Mouse (Mus musculus) layer of hippocampus, adult 11-12 months (tissue): Measurements from ENCODE around the gene Tmem177.
A peak's percentile ranks its signal among the peaks of the same experiment; 100 is the strongest.

Experiments used
- DNase-seq: peaks from one replicate; pipeline ENCODE4 v3.0.0; 2022; ENCODE audit warnings: low spot score

Tmem177 gene

DNA sequence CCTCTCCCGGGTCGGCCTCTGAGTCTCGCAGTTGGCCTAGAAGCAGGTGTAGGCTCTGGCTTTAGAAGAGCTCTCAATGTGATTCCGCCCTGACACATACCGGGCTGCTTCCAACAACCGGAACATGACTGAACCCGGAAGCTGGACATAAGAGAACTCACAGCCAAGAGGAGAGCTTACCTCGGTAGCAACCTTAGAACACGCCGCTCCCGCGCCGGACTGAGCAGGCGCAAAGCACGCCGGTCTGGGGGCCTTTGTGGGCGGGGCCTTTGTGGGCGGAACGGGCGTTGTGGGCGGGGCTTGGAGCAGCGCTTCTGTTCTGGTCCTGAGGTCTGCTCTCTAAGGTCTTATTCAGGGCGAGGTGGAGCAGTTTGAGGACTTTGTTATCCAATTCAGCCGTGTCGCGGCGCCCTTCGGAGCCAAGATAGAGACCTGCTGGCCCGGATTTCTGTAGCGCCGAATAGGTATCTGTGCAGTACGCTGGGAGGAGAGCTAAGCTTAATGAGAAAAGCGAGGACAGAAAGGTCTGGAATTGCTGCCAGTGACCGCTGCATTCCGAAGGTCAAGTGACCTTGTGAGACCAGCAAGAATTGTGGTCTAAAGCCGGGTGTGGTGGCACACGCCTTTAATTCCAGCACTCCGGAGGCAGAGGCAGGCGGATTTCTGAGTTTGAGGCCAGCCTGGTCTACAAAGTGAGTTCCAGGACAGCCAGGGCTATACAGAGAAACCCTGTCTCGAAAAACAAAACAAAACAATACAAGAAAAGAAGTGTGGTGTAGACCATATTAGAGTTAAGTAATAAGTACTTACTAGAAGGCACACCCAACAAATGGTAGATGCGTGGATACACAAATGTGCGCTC lies at the start of gene Tmem177:
TSS of gene Tmem177 (minus strand) at position 256 of the 862 bp plus-strand sequence.
- DNase-seq = peak; percentile 89

DNA sequence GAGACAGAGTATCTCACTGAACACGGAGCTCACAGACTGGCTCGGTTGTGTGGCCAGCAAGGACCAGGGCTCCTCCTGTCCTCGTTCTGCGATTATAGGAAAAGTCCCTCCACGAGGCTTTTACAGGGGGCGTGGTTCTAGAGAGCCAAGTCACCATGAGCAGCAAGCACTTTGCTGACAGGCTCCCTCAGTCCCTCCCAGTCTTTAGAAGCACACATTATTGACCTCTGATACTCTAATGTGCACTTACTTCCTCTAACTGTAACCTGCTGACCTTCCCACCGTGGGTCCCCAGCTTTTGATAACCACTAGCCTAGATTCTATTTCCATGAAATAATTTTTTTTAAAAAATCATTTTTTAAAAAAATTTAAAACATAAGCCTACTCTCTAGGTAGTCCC lies 46.9 kb upstream of the Tmem177 start:
- no peak for DNase-seq

DNA sequence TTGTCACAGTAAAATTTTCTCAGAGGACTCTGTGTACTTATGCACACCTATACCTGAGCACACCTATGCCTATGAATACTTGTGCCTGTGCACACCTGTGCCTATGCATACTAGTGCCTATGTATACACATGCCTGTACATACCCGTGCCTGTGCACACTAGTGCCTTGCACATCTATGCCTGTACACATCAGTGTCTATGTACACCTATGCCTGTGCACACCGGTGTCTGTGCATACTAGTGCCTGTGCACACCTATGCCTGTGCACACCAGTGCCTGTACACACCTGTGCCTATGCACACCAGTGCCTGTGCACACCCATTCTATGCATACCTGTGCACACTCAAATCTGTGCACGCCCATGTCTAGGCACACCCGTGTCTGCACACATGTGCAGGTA lies 46.5 kb upstream of the Tmem177 start:
- no peak for DNase-seq

GRCm38 (mm10) chr1:119957716-119958222 lies 44.8 kb upstream of the Tmem177 start:
- DNase-seq = peak; percentile 16

DNA sequence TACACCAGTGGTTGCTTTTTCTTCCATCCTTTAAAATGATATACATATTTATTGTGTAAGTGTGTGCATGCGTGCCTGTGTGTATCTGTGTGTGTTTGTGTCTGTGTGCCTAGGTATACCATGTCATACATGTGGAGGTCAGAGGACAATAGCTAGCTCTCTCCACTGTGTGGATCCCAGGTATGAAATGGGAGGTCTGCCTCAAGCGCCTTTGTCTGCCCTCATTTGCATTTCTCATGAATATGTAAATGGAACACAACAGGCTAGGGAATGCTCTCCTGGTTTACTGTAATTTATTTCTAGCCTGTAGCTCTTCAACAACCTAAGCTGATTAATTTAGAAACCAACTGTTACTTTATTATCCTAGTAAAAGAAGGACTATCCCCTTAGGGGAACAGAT lies 41.7 kb upstream of the Tmem177 start:
- no peak for DNase-seq

- DNase-seq = no peak
These were observed 40.4 kb upstream of the Tmem177 start for GRCm38 (mm10) chr1:119953456-119953855.

GRCm38 (mm10) chr1:119950086-119950485 lies 37.1 kb upstream of the Tmem177 start:
- DNase-seq = no peak

- no peak for DNase-seq
These were observed 23.9 kb upstream of the Tmem177 start for GRCm38 (mm10) chr1:119936861-119937260.

DNA sequence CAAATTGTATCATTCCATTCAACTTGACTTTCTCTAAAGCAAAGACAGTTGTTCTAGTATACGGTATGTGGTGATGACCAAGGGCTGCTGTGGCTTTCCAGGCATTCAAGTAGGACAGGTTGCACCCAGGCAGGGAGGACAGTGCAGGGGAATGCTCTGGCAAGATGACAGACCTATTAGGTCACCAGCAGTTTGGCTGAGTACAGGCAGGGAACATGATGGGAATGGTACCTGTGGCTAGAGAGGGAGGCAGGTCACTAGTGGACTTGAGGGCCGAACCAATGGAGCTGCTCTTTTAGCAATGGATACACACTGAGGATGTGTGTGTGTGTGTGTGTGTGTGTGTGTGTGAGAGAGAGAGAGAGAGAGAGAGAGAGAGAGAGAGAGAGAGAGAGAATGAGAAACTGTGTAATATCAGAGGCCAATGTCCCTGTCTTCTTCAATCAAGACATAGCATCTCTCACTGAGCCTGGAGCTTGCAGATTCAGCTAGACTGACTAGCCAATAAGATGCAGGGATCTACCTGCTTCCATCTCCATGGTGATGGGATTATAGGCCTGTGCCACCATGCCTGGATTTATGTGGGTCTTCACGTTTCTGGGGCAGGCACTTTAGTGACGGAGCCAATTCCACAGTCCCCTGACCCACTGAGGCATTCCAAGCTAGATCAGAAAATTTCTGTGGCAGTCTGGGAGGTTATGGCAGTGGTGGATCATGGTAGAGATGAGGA lies 18.6 kb upstream of the Tmem177 start:
- no peak for DNase-seq

- DNase-seq = peak; percentile 39
These were observed 16.7 kb upstream of the Tmem177 start for GRCm38 (mm10) chr1:119929715-119930114.

DNA sequence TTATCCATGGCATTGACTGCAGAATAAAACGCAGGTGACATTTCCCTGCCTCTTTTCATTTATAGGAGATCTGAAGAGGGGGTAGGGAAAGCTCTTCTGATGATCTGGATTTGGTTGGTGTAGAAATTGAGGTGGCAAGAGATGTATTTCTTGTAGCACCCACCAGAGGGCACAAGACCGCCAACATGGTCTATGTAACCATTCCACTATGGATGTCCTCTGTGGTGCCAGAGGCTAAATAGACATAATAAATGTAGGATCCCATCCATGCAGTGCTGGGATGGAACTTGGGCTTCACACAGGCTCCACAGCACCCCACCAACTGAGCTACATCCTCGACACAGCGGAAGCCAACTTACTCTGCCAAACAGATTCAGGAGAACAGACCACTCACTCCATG lies 6.3 kb upstream of the Tmem177 start:
- DNase-seq = peak; percentile 31

DNA sequence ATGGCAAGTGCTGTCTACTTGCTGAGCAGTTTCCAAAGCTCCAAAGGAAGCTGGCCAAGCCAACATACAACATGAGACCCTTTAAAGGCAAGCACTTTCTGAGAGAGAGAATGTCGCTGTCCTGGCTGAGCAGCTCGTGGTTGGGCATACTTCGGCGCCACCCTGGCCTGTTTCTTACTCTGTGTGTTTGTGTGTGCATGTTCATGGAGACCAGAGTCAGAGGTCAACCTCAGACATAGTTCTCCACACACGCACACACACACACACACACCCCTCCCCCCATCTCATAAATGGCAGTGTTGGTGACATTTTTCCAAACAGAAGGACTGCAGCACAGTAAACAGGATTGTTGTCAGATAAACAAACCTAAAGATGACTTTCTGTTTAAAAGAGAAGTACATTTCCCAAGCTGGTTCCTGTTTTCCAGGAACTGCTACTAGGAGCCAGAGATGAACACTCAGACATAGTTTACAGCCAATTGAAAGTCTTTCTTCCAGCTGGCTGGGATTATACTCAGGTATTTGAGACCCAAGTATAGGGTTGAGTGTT lies 3.9 kb upstream of the Tmem177 start:
- no peak for DNase-seq

DNA sequence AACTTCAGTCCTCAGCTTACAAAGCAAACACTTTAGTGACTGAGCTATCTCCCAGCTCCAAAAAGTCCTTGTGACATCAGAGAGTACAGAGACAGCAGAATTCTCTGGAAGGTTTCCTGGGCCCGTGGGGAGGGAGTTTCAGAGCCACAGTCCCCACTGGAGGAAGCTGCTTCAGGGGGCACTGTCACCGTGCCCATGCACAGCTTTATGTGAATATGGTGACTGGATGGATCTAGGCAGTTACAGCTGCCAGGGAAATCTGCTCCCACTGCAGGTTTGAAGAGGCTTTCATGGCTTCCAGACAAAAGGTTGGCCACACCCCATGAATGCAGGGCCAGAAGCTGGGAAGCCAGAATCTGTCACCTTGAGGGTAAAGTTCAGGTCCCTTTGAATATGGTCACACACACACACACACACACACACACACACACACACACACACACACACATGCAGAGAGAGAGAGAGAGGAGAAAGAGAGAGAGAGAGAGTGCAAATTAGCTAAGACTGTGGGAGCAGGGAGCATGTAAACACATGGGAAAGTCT lies 5.7 kb downstream of the Tmem177 start:
- no peak for DNase-seq

GRCm38 (mm10) chr1:119903231-119903620 lies 9.8 kb downstream of the Tmem177 start:
- DNase-seq = no peak

DNA sequence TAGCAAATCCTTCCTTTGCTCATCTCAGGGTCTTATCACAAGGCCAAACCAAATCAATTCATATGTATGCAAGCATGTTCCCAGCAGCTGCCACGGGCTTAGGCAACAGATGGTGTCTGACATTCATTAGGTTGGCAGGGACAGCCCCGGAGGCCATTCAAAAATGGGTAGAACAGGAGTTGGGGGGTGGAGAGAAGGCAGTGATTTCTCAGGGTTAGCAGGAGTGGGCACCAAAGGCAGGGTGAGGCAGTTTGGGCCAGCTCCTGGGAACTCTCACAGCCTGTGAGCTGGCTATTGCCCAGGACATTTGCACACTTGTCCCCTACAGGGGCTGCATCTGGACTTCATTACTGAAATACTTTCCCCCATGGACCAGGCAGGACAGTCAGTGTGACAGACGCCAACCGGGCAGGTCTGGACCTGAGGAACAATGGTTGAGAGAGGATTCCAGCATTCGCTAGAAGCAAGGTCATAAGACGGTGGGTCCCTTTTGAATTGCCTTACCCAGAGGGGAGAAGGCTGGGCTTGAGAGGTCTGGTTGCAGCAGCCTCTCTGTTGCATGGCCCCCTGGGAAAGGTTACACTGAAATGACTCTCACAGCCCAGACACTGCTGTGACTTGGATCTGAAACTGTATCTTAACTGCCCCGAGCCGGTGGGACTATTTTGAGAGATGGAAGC lies 10.3 kb downstream of the Tmem177 start:
- DNase-seq = no peak

DNA sequence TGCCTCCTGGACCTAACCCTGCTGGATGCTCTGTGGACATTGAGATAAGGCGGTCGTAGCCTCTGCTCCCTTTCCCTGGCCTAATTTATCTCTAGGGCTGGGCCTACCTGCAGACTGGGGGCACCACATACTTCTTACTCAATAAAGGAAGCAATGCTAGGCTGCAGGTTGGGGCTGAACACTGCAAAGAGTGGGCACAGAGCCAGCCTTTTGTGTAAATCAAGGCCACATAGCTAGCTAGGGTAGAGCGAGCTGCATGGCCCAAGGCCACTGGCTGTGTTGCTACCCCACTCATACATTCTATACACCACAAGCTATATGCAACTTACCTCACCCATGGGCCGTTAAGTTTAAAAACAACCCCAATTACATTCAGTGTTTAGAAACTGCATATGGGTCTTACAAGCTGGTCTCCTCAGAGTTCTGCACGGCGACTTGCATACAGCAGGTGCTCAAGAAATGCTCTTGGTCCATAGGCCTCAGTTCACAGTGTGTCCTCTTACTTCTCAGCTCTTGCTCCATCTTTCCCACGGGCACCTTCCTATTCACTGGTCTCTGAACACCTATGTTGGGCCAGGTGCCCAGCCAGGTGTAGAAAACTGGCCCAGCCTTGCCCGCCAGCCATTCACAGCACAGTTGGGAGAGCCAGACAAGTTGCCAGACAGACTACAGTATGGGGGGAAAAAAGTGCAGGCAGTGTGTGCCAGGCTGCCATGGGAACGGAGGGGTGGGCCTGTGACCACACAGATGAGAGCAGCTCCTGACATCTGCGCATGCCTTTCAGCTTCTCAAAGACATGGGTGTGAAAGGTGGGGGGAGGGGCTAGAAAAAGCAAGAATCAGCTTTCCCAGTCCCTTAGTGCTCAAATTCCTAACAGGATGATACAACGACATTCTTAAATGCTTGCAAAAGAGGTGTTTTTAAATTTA lies 13.5 kb downstream of the Tmem177 start:
- peak; percentile 55 for DNase-seq

DNA sequence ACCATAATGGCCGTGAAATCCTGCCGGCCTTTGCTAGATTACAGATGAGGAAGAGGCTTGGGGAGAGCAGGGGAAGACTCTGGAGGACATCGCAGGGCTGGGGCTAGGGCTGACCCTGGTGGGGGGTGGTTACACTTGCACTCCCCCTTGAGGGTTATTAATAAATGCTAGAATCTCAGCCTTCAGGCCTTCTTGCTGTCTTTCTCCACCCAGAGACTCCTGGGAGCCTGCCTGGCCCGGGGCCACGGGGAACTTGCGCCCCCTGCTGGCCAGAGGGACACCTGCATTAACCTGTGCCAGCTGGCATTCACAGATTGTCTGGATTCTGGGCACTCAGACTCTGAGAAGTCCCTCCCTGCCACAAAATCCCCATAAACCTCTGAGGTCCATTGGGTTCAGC lies 18.1 kb downstream of the Tmem177 start:
- DNase-seq = peak; percentile 57

- DNase-seq = no peak
These were observed 19.4 kb downstream of the Tmem177 start for GRCm38 (mm10) chr1:119893600-119893999.

GRCm38 (mm10) chr1:119892933-119893332 lies 20.1 kb downstream of the Tmem177 start:
- no peak for DNase-seq

DNA sequence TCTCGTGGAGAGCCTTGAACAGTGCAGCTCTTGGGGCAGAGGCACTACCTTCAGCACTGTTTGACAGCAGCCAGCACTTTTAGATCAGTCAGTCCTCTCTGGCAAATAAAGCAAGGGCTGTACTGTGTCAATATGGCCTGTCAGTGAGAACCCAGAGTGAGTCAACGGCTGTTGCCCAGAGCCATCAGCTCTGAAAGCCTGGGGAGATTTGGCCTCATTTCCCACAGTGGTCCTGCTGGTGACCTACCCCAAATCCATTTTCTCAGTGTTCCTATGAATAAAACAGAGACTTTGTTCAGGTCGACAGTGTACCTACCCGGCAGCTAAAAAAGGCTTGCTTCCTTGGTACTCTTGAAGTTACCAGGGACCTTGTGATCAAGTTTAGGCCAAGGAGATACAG lies 21.1 kb downstream of the Tmem177 start:
- DNase-seq = no peak

GRCm38 (mm10) chr1:119891149-119891548 lies 21.9 kb downstream of the Tmem177 start:
- DNase-seq = peak; percentile 30
